Mouse (Mus musculus): ENCODE results near the gene Dmrtc1a.
A peak's percentile ranks its signal among the peaks of the same experiment; 100 is the strongest.
"Not testable (repeated sequence)": the region's sequence is repeated elsewhere in the genome, so short reads cannot be mapped to it uniquely, and the experiment has no call there.

Gene Dmrtc1a

GRCm38 (mm10) chrX:102908587-102908986 lies at the start of gene Dmrtc1a, which contains the start of gene 1700011M02Rik:
Gene Dmrtc1a (minus strand): TSS chrX:102908687.
Gene 1700011M02Rik (plus strand): TSS chrX:102908905.
- H3K27me3 ChIP-seq (ENCODE audit: control insufficient read depth, insufficient read depth, low read length, poor library complexity, severe bottlenecking); H3K36me3 ChIP-seq (ENCODE audit: control insufficient read depth, insufficient read depth, low read length, poor library complexity, severe bottlenecking); DNase-seq (ENCODE audit: low read depth, low spot score): not testable (repeated sequence)

- not testable (repeated sequence) for H3K36me3 ChIP-seq (ENCODE audit: control insufficient read depth, insufficient read depth, low read length, poor library complexity, severe bottlenecking); H3K27me3 ChIP-seq (ENCODE audit: control insufficient read depth, insufficient read depth, low read length, poor library complexity, severe bottlenecking); DNase-seq (ENCODE audit: low read depth, low spot score)
Measured at GRCm38 (mm10) chrX:102950136-102950535, 41.6 kb upstream of the Dmrtc1a start.

DNA sequence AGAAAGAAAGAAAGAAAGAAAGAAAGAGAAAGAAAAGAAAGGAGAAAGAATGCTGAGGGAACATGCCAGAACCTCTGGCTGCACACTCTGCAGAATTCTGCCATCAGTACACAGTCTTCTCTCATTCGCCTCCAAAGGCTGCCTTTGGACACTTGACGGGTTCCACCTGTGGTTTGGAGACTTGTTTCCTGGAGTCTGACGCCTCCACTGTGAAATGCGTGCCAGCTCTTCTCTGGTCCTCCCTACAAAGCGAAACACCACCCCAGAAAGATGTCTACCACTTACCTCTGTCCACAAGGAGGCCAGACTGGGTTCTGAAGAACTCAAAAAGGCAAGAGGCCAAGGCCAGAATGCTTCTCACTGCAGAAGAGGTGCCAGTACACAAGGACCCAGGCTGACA lies 28.3 kb upstream of the Dmrtc1a start:
- DNase-seq (ENCODE audit: low read depth, low spot score): no peak
- no peaks in the 10 kb centered on the region for H3K36me3 ChIP-seq (ENCODE audit: control insufficient read depth, insufficient read depth, low read length, poor library complexity, severe bottlenecking)

DNA sequence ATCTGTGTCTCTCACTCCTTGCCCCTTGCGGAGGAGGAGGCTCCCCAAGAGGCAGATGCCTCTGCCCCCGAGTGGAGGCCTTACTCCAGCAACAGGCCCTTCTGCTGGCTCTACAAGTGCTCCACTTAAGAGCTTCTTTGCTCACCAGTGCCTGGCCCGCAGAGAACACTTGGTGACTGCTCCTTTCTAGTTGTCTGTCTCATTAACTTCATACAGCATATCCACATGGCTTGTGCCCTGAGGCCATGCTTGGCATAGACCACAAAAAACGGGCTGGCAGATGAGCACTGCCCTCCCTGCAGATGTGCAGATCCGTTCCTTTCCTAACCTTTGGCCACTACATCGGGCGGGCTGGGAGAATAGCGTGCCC lies 25.9 kb upstream of the Dmrtc1a start:
- Histone ChIP-seq H3K36me3 (ENCODE audit: control insufficient read depth, insufficient read depth, low read length, poor library complexity, severe bottlenecking) (no peaks in the 10 kb centered on the region), H3K27me3 (ENCODE audit: control insufficient read depth, insufficient read depth, low read length, poor library complexity, severe bottlenecking) (no peaks in the 10 kb centered on the region)
- no peak for DNase-seq (ENCODE audit: low read depth, low spot score)

More for the DNA sequence above, 28.3 kb upstream of the Dmrtc1a start:
- H3K27me3 ChIP-seq (ENCODE audit: control insufficient read depth, insufficient read depth, low read length, poor library complexity, severe bottlenecking): no peaks in the 10 kb centered on the region

- DNase-seq (ENCODE audit: low read depth, low spot score): peak; percentile 0
- H3K36me3 ChIP-seq (ENCODE audit: control insufficient read depth, insufficient read depth, low read length, poor library complexity, severe bottlenecking): no peaks in the 10 kb centered on the region
- no peaks in the 10 kb centered on the region for H3K27me3 ChIP-seq (ENCODE audit: control insufficient read depth, insufficient read depth, low read length, poor library complexity, severe bottlenecking)
Measured at GRCm38 (mm10) chrX:102933571-102934394, 25.3 kb upstream of the Dmrtc1a start.

- no peaks in the 10 kb centered on the region for H3K36me3 ChIP-seq (ENCODE audit: control insufficient read depth, insufficient read depth, low read length, poor library complexity, severe bottlenecking)
- no peak for DNase-seq (ENCODE audit: low read depth, low spot score)
- H3K27me3 ChIP-seq (ENCODE audit: control insufficient read depth, insufficient read depth, low read length, poor library complexity, severe bottlenecking): no peaks in the 10 kb centered on the region
Measured at GRCm38 (mm10) chrX:102932992-102933570, 24.6 kb upstream of the Dmrtc1a start.

DNA sequence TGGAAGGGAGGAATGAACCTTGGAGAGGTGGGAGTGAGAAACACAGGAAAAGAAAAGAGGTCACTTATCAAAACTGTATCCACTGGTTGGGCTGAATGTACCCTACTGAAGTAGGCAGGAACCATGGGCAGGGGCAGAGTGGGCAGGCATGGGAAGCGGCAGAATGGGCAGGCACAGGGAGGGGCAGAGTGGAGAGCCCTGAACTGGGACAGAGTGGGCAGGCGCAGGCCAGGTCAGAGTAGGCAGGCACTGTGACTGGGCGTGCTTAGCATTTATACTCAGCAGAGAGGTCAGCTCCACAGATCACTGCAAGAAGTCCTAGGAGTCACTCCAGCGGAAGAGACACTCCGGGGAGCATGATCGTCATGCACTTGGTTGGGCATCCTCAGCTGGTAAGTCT lies 19.6 kb upstream of the Dmrtc1a start, which contains the start of gene 1700018G05Rik:
Gene 1700018G05Rik (plus strand): TSS at position 301 of the 400 bp plus-strand sequence.
- H3K36me3 ChIP-seq (ENCODE audit: control insufficient read depth, insufficient read depth, low read length, poor library complexity, severe bottlenecking); H3K27me3 ChIP-seq (ENCODE audit: control insufficient read depth, insufficient read depth, low read length, poor library complexity, severe bottlenecking); DNase-seq (ENCODE audit: low read depth, low spot score): not testable (repeated sequence)

- not testable (repeated sequence) for H3K36me3 ChIP-seq (ENCODE audit: control insufficient read depth, insufficient read depth, low read length, poor library complexity, severe bottlenecking); H3K27me3 ChIP-seq (ENCODE audit: control insufficient read depth, insufficient read depth, low read length, poor library complexity, severe bottlenecking)
- DNase-seq (ENCODE audit: low read depth, low spot score): peak; percentile 0
Measured at GRCm38 (mm10) chrX:102926707-102927106, 18.2 kb upstream of the Dmrtc1a start.

- H3K27me3 ChIP-seq (ENCODE audit: control insufficient read depth, insufficient read depth, low read length, poor library complexity, severe bottlenecking); H3K36me3 ChIP-seq (ENCODE audit: control insufficient read depth, insufficient read depth, low read length, poor library complexity, severe bottlenecking); DNase-seq (ENCODE audit: low read depth, low spot score): not testable (repeated sequence)
Measured at GRCm38 (mm10) chrX:102914823-102915222, 6.3 kb upstream of the Dmrtc1a start.

- DNase-seq (ENCODE audit: low read depth, low spot score): no peak
- H3K27me3 ChIP-seq (ENCODE audit: control insufficient read depth, insufficient read depth, low read length, poor library complexity, severe bottlenecking): no peaks in the 10 kb centered on the region
- H3K36me3 ChIP-seq (ENCODE audit: control insufficient read depth, insufficient read depth, low read length, poor library complexity, severe bottlenecking): no peaks in the 10 kb centered on the region
Measured at GRCm38 (mm10) chrX:102867871-102868270, 40.6 kb downstream of the Dmrtc1a start, which contains the start of gene 1700031F05Rik. Gene 1700031F05Rik (minus strand): TSS chrX:102867971.

GRCm38 (mm10) chrX:102854516-102854915 lies 54.0 kb downstream of the Dmrtc1a start, which contains the start of gene Dmrtc1c2:
Gene Dmrtc1c2 (minus strand): TSS chrX:102854616.
- DNase-seq (ENCODE audit: low read depth, low spot score); H3K27me3 ChIP-seq (ENCODE audit: control insufficient read depth, insufficient read depth, low read length, poor library complexity, severe bottlenecking); H3K36me3 ChIP-seq (ENCODE audit: control insufficient read depth, insufficient read depth, low read length, poor library complexity, severe bottlenecking): not testable (repeated sequence)
